ENCODE assay signal across 17 mouse cellular contexts in the genomic region with DNA sequence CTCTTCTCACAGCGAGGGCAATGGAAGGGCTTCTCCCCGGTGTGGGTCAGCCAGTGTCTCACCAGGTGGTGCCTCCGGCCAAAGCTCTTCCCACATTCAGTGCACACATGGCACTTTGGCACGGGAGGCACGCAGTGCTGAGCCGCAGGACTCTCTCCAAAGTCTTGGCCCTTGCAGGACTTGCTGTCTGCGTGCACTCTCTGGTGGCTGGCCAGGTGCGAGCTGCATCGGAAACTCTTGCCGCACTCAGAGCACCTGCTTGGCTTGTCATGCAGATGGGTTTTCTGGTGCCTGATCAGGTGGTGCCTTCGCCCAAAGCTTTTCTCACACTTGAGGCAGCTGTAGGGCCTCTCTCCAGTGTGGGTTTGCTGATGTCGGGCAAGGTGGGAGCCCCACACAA. TPM values are rescaled to one million over a fixed set of nuclear protein-coding genes. Genes with fewer than 3 reads are reported as not detected.
DNase-seq lines count a peak whose midpoint lies in the region; ATAC-seq lines count a peak whose summit lies in the region.
"Had no signal": no experiment of that assay in that cellular context is flagged by ENCODE, and none has a peak within 500 bp of the region (broad histone marks: within the 10 kb centered on the region; RNA-seq: fewer than 3 reads in every experiment).

No protein-coding gene starts in this region.

- no peak overlapping the region for H3K9ac ChIP-seq in kidney, embryonic 14.5 days (ENCODE audit: low read depth, low read length)
- H3K9ac ChIP-seq in forebrain, embryonic 11.5 days (ENCODE audit: low read length), result no peak overlapping the region
- H3K9ac ChIP-seq: hindbrain, embryonic 15.5 days; stomach, embryonic 15.5 days had no signal

- H3K9me3 ChIP-seq in kidney, embryonic 14.5 days (ENCODE audit: control insufficient read depth, low read length), result no peaks in the 10 kb centered on the region
- H3K9me3 ChIP-seq in forebrain, embryonic 11.5 days (ENCODE audit: control insufficient read depth, low read length), result no peaks in the 10 kb centered on the region
- H3K9me3 ChIP-seq: hindbrain, embryonic 15.5 days; stomach, embryonic 15.5 days had no signal

- H3K27me3 ChIP-seq in kidney, embryonic 14.5 days (ENCODE audit: control insufficient read depth, insufficient read depth, low read length), result no peaks in the 10 kb centered on the region
- no peaks in the 10 kb centered on the region for H3K27me3 ChIP-seq in forebrain, embryonic 11.5 days (ENCODE audit: control insufficient read depth, insufficient read depth, low read length)
- H3K27me3 ChIP-seq: hindbrain, embryonic 15.5 days; stomach, embryonic 15.5 days had no signal

- no peak for ATAC-seq in kidney, embryonic 14.5 days (ENCODE audit: low FRiP score, low TSS enrichment)
- ATAC-seq in forebrain, embryonic 11.5 days (replicated peaks; ENCODE audit: low FRiP score), result no peak

- no peaks in the 10 kb centered on the region for H3K36me3 ChIP-seq in kidney, embryonic 14.5 days (ENCODE audit: control insufficient read depth, insufficient read depth, low read length)
- no peaks in the 10 kb centered on the region for H3K36me3 ChIP-seq in forebrain, embryonic 11.5 days (ENCODE audit: control insufficient read depth, insufficient read depth, low read length)
- H3K36me3 ChIP-seq: stomach, embryonic 15.5 days had no signal

- no peak overlapping the region for H3K4me2 ChIP-seq in kidney, embryonic 14.5 days (replicated peaks; ENCODE audit: low read depth, low read length)
- no peak overlapping the region for H3K4me2 ChIP-seq in forebrain, embryonic 11.5 days (ENCODE audit: low read depth, low read length, severe bottlenecking)
- H3K4me2 ChIP-seq: hindbrain, embryonic 15.5 days; stomach, embryonic 15.5 days had no signal

- 73% methylated on average over 12 of the region's 12 CpGs for WGBS in kidney, embryonic 14.5 days
- 69% methylated on average over 12 of the region's 12 CpGs for WGBS in forebrain, embryonic 11.5 days

- no peak overlapping the region for H3K4me3 ChIP-seq in kidney, embryonic 14.5 days (ENCODE audit: low read length)
- no peak overlapping the region for H3K4me3 ChIP-seq in forebrain, embryonic 11.5 days (ENCODE audit: low read depth, low read length)
- H3K4me3 ChIP-seq: hindbrain, embryonic 15.5 days; layer of hippocampus, adult 2 months; myocyte; stomach, embryonic 15.5 days had no signal

- H3K4me1 ChIP-seq in kidney, embryonic 14.5 days (ENCODE audit: control insufficient read depth, insufficient read depth, low read length), result no peaks in the 10 kb centered on the region
- no peaks in the 10 kb centered on the region for H3K4me1 ChIP-seq in forebrain, embryonic 11.5 days (replicated peaks; ENCODE audit: control insufficient read depth, insufficient read depth, low read length)
- H3K4me1 ChIP-seq: hindbrain, embryonic 15.5 days; stomach, embryonic 15.5 days had no signal

- peak; percentile 53 for DNase-seq in kidney, adult 9 months
- DNase-seq in cerebellum, adult 18-20 months, result peak; percentile 34 to 36
- peak; percentile 58 for DNase-seq in gastrocnemius, postnatal 10 days
- peak; percentile 58 for DNase-seq in thymus, postnatal 4 days
- DNase-seq in layer of hippocampus, postnatal 10 days (ENCODE audit: low spot score in 2 of 2), result no peak
- DNase-seq in forebrain, embryonic 11.5 days (ENCODE audit: low spot score), result no peak
- DNase-seq: right cerebral cortex, postnatal 4 days had no signal

- no peak overlapping the region for H3K27ac ChIP-seq in kidney, embryonic 14.5 days (ENCODE audit: low read depth, low read length)
- no peak overlapping the region for H3K27ac ChIP-seq in forebrain, embryonic 11.5 days (ENCODE audit: low read depth, low read length)
- H3K27ac ChIP-seq: hindbrain, embryonic 15.5 days; layer of hippocampus, adult 2 months; stomach, embryonic 15.5 days had no signal

RNA-seq across cellular contexts. Expression of a gene that starts 7.4 kb away (rescaled TPM):
- 0.47 and 1.3 TPM in 2 replicates for polyA plus RNA-seq in kidney, embryonic 14.5 days (2014; fragmentation: Nextera tagmentation; extraction: Ambion mirVana)
- total RNA-seq in gastrocnemius, postnatal 10 days (2021), result 10 to 100 TPM; 13.7 to 14.1 TPM
- 1 to 10 TPM; 8.2 to 8.5 TPM for total RNA-seq in layer of hippocampus, postnatal 10 days (2021)
- 1.2 TPM in 2 replicates for polyA plus RNA-seq in forebrain, embryonic 11.5 days (2014; fragmentation: Nextera tagmentation; extraction: Ambion mirVana)
- polyA plus RNA-seq: myocyte had no signal

RNA-seq across cellular contexts. Expression of a gene that starts 28.6 kb away (rescaled TPM):
- polyA plus RNA-seq in kidney, embryonic 14.5 days (2014; fragmentation: Nextera tagmentation; extraction: Ambion mirVana), result not detected in 2 replicates
- total RNA-seq in gastrocnemius, postnatal 10 days (2021), result not detected
- not detected for total RNA-seq in layer of hippocampus, postnatal 10 days (2021)
- not detected in 2 replicates for polyA plus RNA-seq in forebrain, embryonic 11.5 days (2014; fragmentation: Nextera tagmentation; extraction: Ambion mirVana)
- total RNA-seq: adrenal gland, adult 18-20 months; layer of hippocampus, adult 2 months; left cerebral cortex, postnatal 10 days; liver, adult 2 months had no signal
- polyA plus RNA-seq: heart, embryonic 14.5 days; hindbrain, embryonic 15.5 days; liver, adult 2 months; lung, embryonic 16.5 days; myocyte; stomach, embryonic 15.5 days had no signal

RNA-seq across cellular contexts. Expression of a gene that starts 31.5 kb away (rescaled TPM):
- not detected in 2 replicates for polyA plus RNA-seq in kidney, embryonic 14.5 days (2014; fragmentation: Nextera tagmentation; extraction: Ambion mirVana)
- total RNA-seq in gastrocnemius, postnatal 10 days (2021), result not detected
- not detected for total RNA-seq in layer of hippocampus, postnatal 10 days (2021)
- not detected in 2 replicates for polyA plus RNA-seq in forebrain, embryonic 11.5 days (2014; fragmentation: Nextera tagmentation; extraction: Ambion mirVana)
- total RNA-seq: adrenal gland, adult 18-20 months; layer of hippocampus, adult 2 months; left cerebral cortex, postnatal 10 days; liver, adult 2 months had no signal
- polyA plus RNA-seq: heart, embryonic 14.5 days; hindbrain, embryonic 15.5 days; liver, adult 2 months; lung, embryonic 16.5 days; myocyte; stomach, embryonic 15.5 days had no signal

RNA-seq across cellular contexts. Expression of a gene that starts 52.2 kb away (rescaled TPM):
- polyA plus RNA-seq in kidney, embryonic 14.5 days (2014; fragmentation: Nextera tagmentation; extraction: Ambion mirVana), result not detected in 2 replicates
- total RNA-seq in gastrocnemius, postnatal 10 days (2021), result not detected
- total RNA-seq in layer of hippocampus, postnatal 10 days (2021), result not detected
- not detected in 2 replicates for polyA plus RNA-seq in forebrain, embryonic 11.5 days (2014; fragmentation: Nextera tagmentation; extraction: Ambion mirVana)
- total RNA-seq: adrenal gland, adult 18-20 months; layer of hippocampus, adult 2 months; left cerebral cortex, postnatal 10 days; liver, adult 2 months had no signal
- polyA plus RNA-seq: heart, embryonic 14.5 days; hindbrain, embryonic 15.5 days; liver, adult 2 months; lung, embryonic 16.5 days; myocyte; stomach, embryonic 15.5 days had no signal

RNA-seq across cellular contexts. Expression of a gene that starts 54.3 kb away (rescaled TPM):
- not detected in 2 replicates for polyA plus RNA-seq in kidney, embryonic 14.5 days (2014; fragmentation: Nextera tagmentation; extraction: Ambion mirVana)
- not detected for total RNA-seq in gastrocnemius, postnatal 10 days (2021)
- not detected for total RNA-seq in layer of hippocampus, postnatal 10 days (2021)
- polyA plus RNA-seq in forebrain, embryonic 11.5 days (2014; fragmentation: Nextera tagmentation; extraction: Ambion mirVana), result not detected in 2 replicates
- total RNA-seq: adrenal gland, adult 18-20 months; layer of hippocampus, adult 2 months; left cerebral cortex, postnatal 10 days; liver, adult 2 months had no signal
- polyA plus RNA-seq: heart, embryonic 14.5 days; hindbrain, embryonic 15.5 days; liver, adult 2 months; lung, embryonic 16.5 days; myocyte; stomach, embryonic 15.5 days had no signal

Comparison
In these comparisons a context has a peak if more than half of its experiments do, and no peak if none do; other contexts are left out.
1. DNase-seq: peak in kidney, adult 9 months (single experiment), cerebellum, adult 18-20 months (2 of 2), gastrocnemius, postnatal 10 days (single experiment) and thymus, postnatal 4 days (single experiment); none in layer of hippocampus, postnatal 10 days (0 of 2) and forebrain, embryonic 11.5 days (single experiment).